ENCODE assay signal across 9 mouse cellular contexts in genomic region chr19:36820469-36820868, GRCm38 (mm10).
"Had no signal": no experiment of that assay in that cellular context is flagged by ENCODE, and none has a peak within 500 bp of the region (broad histone marks: within the 10 kb centered on the region; RNA-seq: fewer than 3 reads in every experiment).

No protein-coding gene starts in this region.

- H3K27me3 ChIP-seq: limb, embryonic 13.5 days; liver, embryonic 15.5 days had no signal

- H3K4me3 ChIP-seq: limb, embryonic 13.5 days; liver, embryonic 15.5 days; midbrain, embryonic 12.5 days had no signal

- H3K9me3 ChIP-seq: limb, embryonic 13.5 days; liver, embryonic 15.5 days; midbrain, embryonic 12.5 days had no signal

- H3K27ac ChIP-seq: limb, embryonic 13.5 days; liver, embryonic 15.5 days; midbrain, embryonic 12.5 days had no signal

- ATAC-seq: intestine, embryonic 16.5 days had no signal

- H3K9ac ChIP-seq: limb, embryonic 13.5 days; liver, embryonic 15.5 days; midbrain, embryonic 12.5 days had no signal

- H3K36me3 ChIP-seq: limb, embryonic 13.5 days; liver, embryonic 15.5 days; midbrain, embryonic 12.5 days had no signal

- H3K4me2 ChIP-seq: limb, embryonic 13.5 days; liver, embryonic 11.5 days; liver, embryonic 15.5 days; midbrain, embryonic 12.5 days had no signal

- DNase-seq: kidney, postnatal 10 days; left cerebral cortex, postnatal 4 days; right cerebral cortex, postnatal 14 days; thymus, postnatal 4 days had no signal
